Mouse (Mus musculus): ENCODE data around the gene Adra1b. TPM values are rescaled to one million over a fixed set of nuclear protein-coding genes. Genes with fewer than 3 reads are reported as not detected.
A peak's percentile ranks its signal among the peaks of the same experiment; 100 is the strongest.

Adra1b gene
- total RNA-seq, 1 experiment from 2014 or later: not detected

DNA sequence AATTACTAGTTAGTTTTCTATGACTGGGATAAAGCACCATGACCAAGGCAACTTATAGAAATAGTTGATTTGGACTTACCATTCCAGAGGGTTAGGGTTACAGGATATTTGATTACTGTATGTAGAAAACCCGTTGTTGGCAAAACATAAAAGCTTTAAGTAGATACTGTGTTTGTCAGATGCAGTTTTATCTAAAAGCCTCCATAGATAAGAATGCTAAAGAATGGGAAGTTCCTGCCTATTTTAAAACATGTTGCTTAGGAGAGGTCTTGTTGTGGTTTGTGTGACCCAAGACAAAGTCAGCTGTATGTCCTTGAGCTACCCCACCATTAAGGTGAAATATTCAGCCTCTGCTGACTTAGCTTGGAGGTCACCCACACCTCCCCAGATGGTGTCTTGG lies 146.4 kb downstream of the Adra1b start:
- ATAC-seq (replicated peaks; ENCODE audit: low read depth, poor library complexity, severe bottlenecking): 0 out of 2 replicates have a peak, but pooled peaks have one; percentile 29

DNA sequence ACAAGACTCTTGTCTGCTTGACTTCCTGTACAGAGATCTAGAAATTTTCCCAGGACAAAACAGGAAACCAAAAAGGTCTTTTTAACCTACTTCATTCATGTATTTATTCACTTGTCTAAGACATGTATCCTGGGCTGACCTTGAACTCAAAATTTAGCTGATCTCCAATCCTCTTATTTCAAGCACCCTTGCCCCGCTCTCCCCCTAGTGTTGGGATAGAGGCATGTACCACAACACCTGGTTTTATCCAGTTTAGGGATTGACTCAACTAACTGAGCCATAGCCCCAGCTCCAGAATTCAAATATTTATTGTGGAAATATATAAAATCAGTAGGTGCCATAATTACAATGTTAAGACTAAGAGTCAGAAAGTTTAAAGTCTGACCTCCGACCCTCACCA lies 149.5 kb downstream of the Adra1b start:
- no peak for ATAC-seq (replicated peaks; ENCODE audit: low read depth, poor library complexity, severe bottlenecking)

GRCm38 (mm10) chr11:43747233-43748226 lies 153.5 kb downstream of the Adra1b start, which contains the start of gene Ttc1:
TSS of gene Ttc1 (minus strand) at chr11:43748008.
- peak; percentile 100 for ATAC-seq (replicated peaks; ENCODE audit: low read depth, poor library complexity, severe bottlenecking)

DNA sequence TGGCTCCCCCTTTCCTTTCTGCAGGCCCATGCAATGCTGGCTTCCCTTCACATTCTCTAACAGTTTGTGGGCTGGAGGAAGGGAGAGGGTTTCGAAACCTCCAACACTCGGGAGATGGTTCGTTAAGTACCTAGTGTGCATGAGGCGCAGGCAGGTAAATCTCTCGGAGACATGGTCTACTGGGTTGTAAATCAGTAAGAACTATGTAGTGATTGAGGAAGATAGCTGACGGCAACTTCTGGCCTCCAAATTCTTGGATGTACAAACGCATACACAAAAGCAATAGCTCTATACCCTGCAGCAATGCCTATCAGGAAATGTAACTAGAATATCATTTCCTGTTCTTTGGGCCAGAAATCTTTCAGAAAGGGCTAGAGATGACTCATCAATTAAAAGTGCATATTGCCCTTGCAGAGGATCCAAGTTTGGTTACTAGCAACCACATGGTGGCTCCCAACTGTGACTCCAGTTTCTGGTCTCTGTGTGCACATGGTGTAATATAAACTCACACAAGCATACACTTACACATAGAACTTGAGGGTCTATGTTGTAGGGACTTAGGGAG lies 172.2 kb downstream of the Adra1b start:
- peak; percentile 75 for ATAC-seq (replicated peaks; ENCODE audit: low read depth, poor library complexity, severe bottlenecking)

DNA sequence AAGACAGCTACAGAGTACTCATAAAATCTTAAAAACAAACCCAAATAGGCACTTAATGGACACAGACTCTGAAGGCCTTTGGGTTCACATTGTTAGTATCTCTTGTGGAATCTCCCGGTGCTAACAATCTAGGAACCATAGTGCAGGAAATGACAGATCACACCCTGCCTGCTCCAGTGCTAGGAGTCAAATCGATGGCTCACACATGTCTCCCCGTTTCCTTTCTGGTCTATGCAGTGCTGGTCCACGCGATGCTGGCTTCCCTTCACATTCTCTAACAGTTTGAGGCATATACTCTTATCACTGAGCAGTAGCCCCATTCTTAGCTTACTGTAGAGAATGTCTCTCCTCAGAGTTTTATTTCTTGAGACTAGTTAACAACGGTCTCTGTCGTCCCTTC lies 173.2 kb downstream of the Adra1b start:
- peak; percentile 78 for ATAC-seq (replicated peaks; ENCODE audit: low read depth, poor library complexity, severe bottlenecking)

Other genes with a start within 250 kb of the Adra1b start
- gene Pwwp2a, start 219.2 kb downstream of the Adra1b start, total RNA-seq (2017): 55.6 and 58.8 TPM in 2 replicates
- gene Ttc1, start 153.2 kb downstream of the Adra1b start, total RNA-seq (2017): 63.0 and 64.6 TPM in 2 replicates